Comparison of ENCODE assay signal across 10 mouse cellular contexts in the genomic region with DNA sequence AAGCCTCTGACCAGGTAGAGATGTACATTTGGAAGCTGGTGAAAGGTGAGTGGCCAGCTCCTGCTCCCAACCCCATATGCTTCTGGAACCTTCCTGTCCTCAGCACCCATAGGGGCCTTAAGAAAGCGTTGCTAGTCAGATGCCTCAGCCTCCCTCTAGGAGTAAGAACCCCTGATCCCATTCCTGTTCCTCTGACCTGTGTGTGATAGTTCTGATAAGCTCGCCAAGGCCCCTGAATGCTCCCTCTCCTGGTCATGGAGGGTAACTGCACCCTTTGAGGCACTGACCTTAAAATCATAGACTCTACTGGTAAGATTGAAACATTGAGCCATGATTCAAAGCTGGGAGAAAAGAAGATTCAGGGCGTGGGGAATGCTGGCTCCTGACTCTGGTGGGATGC. TPM values are rescaled to one million over a fixed set of nuclear protein-coding genes. Genes with fewer than 3 reads are reported as not detected.
DNase-seq lines count a peak whose midpoint lies in the region; ATAC-seq lines count a peak whose summit lies in the region.
"Had no signal": no experiment of that assay in that cellular context is flagged by ENCODE, and none has a peak within 500 bp of the region (broad histone marks: within the 10 kb centered on the region; RNA-seq: fewer than 3 reads in every experiment).

No protein-coding gene starts in this region.

- no peak for ATAC-seq in forebrain, embryonic 11.5 days (replicated peaks; ENCODE audit: low FRiP score)
- ATAC-seq in forebrain, embryonic 12.5 days (ENCODE audit: low FRiP score), result no peak
- no peak for ATAC-seq in neural tube, embryonic 15.5 days (ENCODE audit: low FRiP score)
- no peak for ATAC-seq in cerebellum, adult (ENCODE audit: insufficient number of reproducible peaks, low FRiP score, low TSS enrichment)

- H3K9ac ChIP-seq in forebrain, embryonic 11.5 days (ENCODE audit: low read length), result no peak overlapping the region
- H3K9ac ChIP-seq in forebrain, embryonic 12.5 days, result no peak overlapping the region
- no peak overlapping the region for H3K9ac ChIP-seq in neural tube, embryonic 15.5 days (replicated peaks)

- H3K4me1 ChIP-seq in forebrain, embryonic 11.5 days (replicated peaks; ENCODE audit: control insufficient read depth, insufficient read depth, low read length), result no peaks in the 10 kb centered on the region
- H3K4me1 ChIP-seq in forebrain, embryonic 12.5 days, result no peaks in the 10 kb centered on the region
- H3K4me1 ChIP-seq in neural tube, embryonic 15.5 days, result no peaks in the 10 kb centered on the region

- peak; percentile 58 for DNase-seq in forebrain, embryonic 11.5 days (ENCODE audit: low spot score)
- DNase-seq in neural tube, embryonic 10.5 days (ENCODE audit: extremely low spot score, low spot score), result peak; percentile 51
- peak; percentile 63 for DNase-seq in induced T-regulatory cell, adult 2 months (ENCODE audit: low read depth)
- DNase-seq in thymus, postnatal 25 days, result peak; percentile 48
- DNase-seq in adrenal gland, adult 8-10 months, result no peak

- no peak overlapping the region for H3K4me3 ChIP-seq in forebrain, embryonic 11.5 days (ENCODE audit: low read depth, low read length)
- H3K4me3 ChIP-seq in forebrain, embryonic 12.5 days (replicated peaks), result no peak overlapping the region
- H3K4me3 ChIP-seq in neural tube, embryonic 15.5 days (replicated peaks), result no peak overlapping the region
- H3K4me3 ChIP-seq: myocyte had no signal

- H3K27me3 ChIP-seq in forebrain, embryonic 11.5 days (ENCODE audit: control insufficient read depth, insufficient read depth, low read length), result no peaks in the 10 kb centered on the region
- no peaks in the 10 kb centered on the region for H3K27me3 ChIP-seq in forebrain, embryonic 12.5 days
- no peaks in the 10 kb centered on the region for H3K27me3 ChIP-seq in neural tube, embryonic 15.5 days (replicated peaks)

- no peaks in the 10 kb centered on the region for H3K9me3 ChIP-seq in forebrain, embryonic 11.5 days (ENCODE audit: control insufficient read depth, low read length)
- no peaks in the 10 kb centered on the region for H3K9me3 ChIP-seq in forebrain, embryonic 12.5 days
- no peaks in the 10 kb centered on the region for H3K9me3 ChIP-seq in neural tube, embryonic 15.5 days (replicated peaks)

- H3K27ac ChIP-seq in forebrain, embryonic 11.5 days (ENCODE audit: low read depth, low read length), result no peak overlapping the region
- no peak overlapping the region for H3K27ac ChIP-seq in forebrain, embryonic 12.5 days
- no peak overlapping the region for H3K27ac ChIP-seq in neural tube, embryonic 15.5 days (replicated peaks)

- WGBS in forebrain, embryonic 11.5 days, result 37% methylated on average over 3 of the region's 3 CpGs
- 47% methylated on average over 3 of the region's 3 CpGs for WGBS in forebrain, embryonic 12.5 days
- 44% methylated on average over 3 of the region's 3 CpGs for WGBS in neural tube, embryonic 15.5 days

- no peak overlapping the region for H3K4me2 ChIP-seq in forebrain, embryonic 11.5 days (ENCODE audit: low read depth, low read length, severe bottlenecking)
- H3K4me2 ChIP-seq in forebrain, embryonic 12.5 days, result no peak overlapping the region
- no peak overlapping the region for H3K4me2 ChIP-seq in neural tube, embryonic 15.5 days

- no peaks in the 10 kb centered on the region for H3K36me3 ChIP-seq in forebrain, embryonic 11.5 days (ENCODE audit: control insufficient read depth, insufficient read depth, low read length)
- H3K36me3 ChIP-seq in forebrain, embryonic 12.5 days (replicated peaks), result no peaks in the 10 kb centered on the region
- H3K36me3 ChIP-seq in neural tube, embryonic 15.5 days, result no peaks in the 10 kb centered on the region

RNA-seq across cellular contexts. Expression of a gene that starts 23.3 kb away (rescaled TPM):
- 0.25 and 0.47 TPM in 2 replicates for polyA plus RNA-seq in forebrain, embryonic 11.5 days (2014; fragmentation: Nextera tagmentation; extraction: Ambion mirVana)
- 0.13 and 0.20 TPM in 2 replicates for polyA plus RNA-seq in forebrain, embryonic 12.5 days (2016; fragmentation: Nextera tagmentation; extraction: Ambion mirVana)
- polyA plus RNA-seq in neural tube, embryonic 15.5 days (2015; fragmentation: Nextera tagmentation; extraction: Ambion mirVana), result 0.28 and 0.37 TPM in 2 replicates
- total RNA-seq in adrenal gland, adult 8-10 months (2022), result not detected
- total RNA-seq: heart, postnatal 10 days had no signal
- polyA plus RNA-seq: myocyte had no signal

RNA-seq across cellular contexts. Expression of a gene that starts 49.1 kb away (rescaled TPM):
- 7.8 and 7.9 TPM in 2 replicates for polyA plus RNA-seq in forebrain, embryonic 11.5 days (2014; fragmentation: Nextera tagmentation; extraction: Ambion mirVana)
- 6.0 and 7.1 TPM in 2 replicates for polyA plus RNA-seq in forebrain, embryonic 12.5 days (2016; fragmentation: Nextera tagmentation; extraction: Ambion mirVana)
- polyA plus RNA-seq in neural tube, embryonic 15.5 days (2015; fragmentation: Nextera tagmentation; extraction: Ambion mirVana), result 4.2 and 4.6 TPM in 2 replicates
- total RNA-seq in adrenal gland, adult 8-10 months (2022), result 10 to 100 TPM; 17.0 to 25.7 (median 19.9) TPM
